Mouse (Mus musculus): ENCODE data around the gene Nckap5. TPM values are rescaled to one million over a fixed set of nuclear protein-coding genes. Genes with fewer than 3 reads are reported as not detected.

Gene Nckap5
- polyA plus RNA-seq, 1 experiment from 2014 or later: 12.3 TPM

DNA sequence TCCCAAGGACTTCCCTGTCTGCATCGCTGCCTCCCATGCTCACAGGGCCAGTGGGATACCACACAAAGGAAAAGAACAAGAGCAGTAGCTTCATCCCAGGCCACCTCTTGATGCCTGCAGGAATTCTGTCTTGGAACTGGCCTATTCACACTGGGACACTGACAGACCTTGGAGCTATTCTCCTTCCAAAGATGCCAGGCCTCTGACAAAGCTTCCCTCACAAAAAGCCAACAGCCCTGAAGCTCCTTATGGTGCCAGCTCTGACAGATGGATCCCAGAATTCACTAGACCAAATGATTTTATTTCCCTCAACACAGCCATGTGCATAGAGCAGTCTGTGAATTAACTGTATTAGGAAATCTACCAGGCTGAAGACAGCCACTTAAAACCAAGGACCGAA, 143.9 kb downstream of the Nckap5 start:
- Histone ChIP-seq H3K4me3 (ENCODE audit: low read depth, low read length) (no peak overlapping the region), H3K9ac (ENCODE audit: low read depth, low read length) (no peak overlapping the region), H3K27ac (ENCODE audit: low read depth, low read length) (no peak overlapping the region), H3K27me3 (replicated peaks; ENCODE audit: control insufficient read depth, insufficient read depth, low read length) (no peaks in the 10 kb centered on the region), H3K4me2 (replicated peaks; ENCODE audit: low read depth) (no peak overlapping the region), H3K4me1 (replicated peaks; ENCODE audit: control insufficient read depth, insufficient read depth, low read length) (no peaks in the 10 kb centered on the region), H3K36me3 (ENCODE audit: control insufficient read depth, insufficient read depth) (no peaks in the 10 kb centered on the region), H3K9me3 (ENCODE audit: control insufficient read depth) (no peaks in the 10 kb centered on the region)
- no peak for TF ChIP-seq CTCF (IDR thresholded peaks at IDR 0.05; ENCODE audit: low read depth)
- ATAC-seq: no peak
- 92% methylated on average over 2 of the region's 2 CpGs for WGBS

GRCm38 (mm10) chr1:126683621-126684445, 146.8 kb downstream of the Nckap5 start:
- no peak for TF ChIP-seq CTCF (IDR thresholded peaks at IDR 0.05; ENCODE audit: low read depth)
- Histone ChIP-seq H3K4me2 (replicated peaks; ENCODE audit: low read depth) (peak overlapping the region; percentile 6; the same call in 1 of the 2 replicates), H3K27ac (ENCODE audit: low read depth, low read length) (no peak overlapping the region), H3K9ac (ENCODE audit: low read depth, low read length) (no peak overlapping the region), H3K4me3 (ENCODE audit: low read depth, low read length) (no peak overlapping the region), H3K36me3 (ENCODE audit: control insufficient read depth, insufficient read depth) (no peaks in the 10 kb centered on the region), H3K9me3 (ENCODE audit: control insufficient read depth) (no peaks in the 10 kb centered on the region), H3K27me3 (replicated peaks; ENCODE audit: control insufficient read depth, insufficient read depth, low read length) (no peaks in the 10 kb centered on the region), H3K4me1 (replicated peaks; ENCODE audit: control insufficient read depth, insufficient read depth, low read length) (0 out of 2 replicates have a peak, but pooled peaks cover 5% of the 10 kb centered on the region)
- ATAC-seq: 0 out of 2 replicates have a peak, but pooled peaks have one; percentile 6
- 33% methylated on average over 11 of the region's 11 CpGs for WGBS

- no peak overlapping the region for H3K27ac ChIP-seq (ENCODE audit: low read depth, low read length)
These were observed 148.8 kb downstream of the Nckap5 start for GRCm38 (mm10) chr1:126681773-126682172.

GRCm38 (mm10) chr1:126679348-126679747, 151.3 kb downstream of the Nckap5 start:
- ATAC-seq: no peak
- WGBS: 67% methylated on average over 1 of the region's 1 CpGs
- no peaks in the 10 kb centered on the region for H3K36me3 ChIP-seq (ENCODE audit: control insufficient read depth, insufficient read depth)
- 0 out of 2 replicates have a peak, but pooled peaks cover 9% of the 10 kb centered on the region for H3K4me1 ChIP-seq (replicated peaks; ENCODE audit: control insufficient read depth, insufficient read depth, low read length)
- H3K9me3 ChIP-seq (ENCODE audit: control insufficient read depth): no peaks in the 10 kb centered on the region
- H3K4me3 ChIP-seq (ENCODE audit: low read depth, low read length): no peak overlapping the region
- no peaks in the 10 kb centered on the region for H3K27me3 ChIP-seq (replicated peaks; ENCODE audit: control insufficient read depth, insufficient read depth, low read length)
- H3K9ac ChIP-seq (ENCODE audit: low read depth, low read length): no peak overlapping the region
- no peak overlapping the region for H3K4me2 ChIP-seq (replicated peaks; ENCODE audit: low read depth)
- no peak for TF ChIP-seq CTCF (IDR thresholded peaks at IDR 0.05; ENCODE audit: low read depth)
- H3K27ac ChIP-seq (ENCODE audit: low read depth, low read length): no peak overlapping the region

More at GRCm38 (mm10) chr1:126681773-126682172, 148.8 kb downstream of the Nckap5 start:
- Histone ChIP-seq H3K9me3 (ENCODE audit: control insufficient read depth) (no peaks in the 10 kb centered on the region), H3K4me1 (replicated peaks; ENCODE audit: control insufficient read depth, insufficient read depth, low read length) (0 out of 2 replicates have a peak, but pooled peaks cover 5% of the 10 kb centered on the region), H3K36me3 (ENCODE audit: control insufficient read depth, insufficient read depth) (no peaks in the 10 kb centered on the region), H3K27me3 (replicated peaks; ENCODE audit: control insufficient read depth, insufficient read depth, low read length) (no peaks in the 10 kb centered on the region), H3K4me2 (replicated peaks; ENCODE audit: low read depth) (no peak overlapping the region), H3K4me3 (ENCODE audit: low read depth, low read length) (no peak overlapping the region), H3K9ac (ENCODE audit: low read depth, low read length) (no peak overlapping the region)
- WGBS: 55% methylated on average over 8 of the region's 8 CpGs
- ATAC-seq: no peak
- no peak for TF ChIP-seq CTCF (IDR thresholded peaks at IDR 0.05; ENCODE audit: low read depth)

- no peaks in the 10 kb centered on the region for H3K27me3 ChIP-seq (replicated peaks; ENCODE audit: control insufficient read depth, insufficient read depth, low read length)
- WGBS: 9% methylated on average over 4 of the region's 4 CpGs
- H3K27ac ChIP-seq (ENCODE audit: low read depth, low read length): peak overlapping the region; percentile 78
- H3K9ac ChIP-seq (ENCODE audit: low read depth, low read length): no peak overlapping the region
- peak; percentile 58 for ATAC-seq
- no peaks in the 10 kb centered on the region for H3K9me3 ChIP-seq (ENCODE audit: control insufficient read depth)
- no peak overlapping the region for H3K4me3 ChIP-seq (ENCODE audit: low read depth, low read length)
- H3K4me2 ChIP-seq (replicated peaks; ENCODE audit: low read depth): peak overlapping the region; percentile 32
- 0 out of 2 replicates have a peak, but pooled peaks cover 9% of the 10 kb centered on the region for H3K4me1 ChIP-seq (replicated peaks; ENCODE audit: control insufficient read depth, insufficient read depth, low read length)
- no peaks in the 10 kb centered on the region for H3K36me3 ChIP-seq (ENCODE audit: control insufficient read depth, insufficient read depth)
- no peak for TF ChIP-seq CTCF (IDR thresholded peaks at IDR 0.05; ENCODE audit: low read depth)
These were observed 153.3 kb downstream of the Nckap5 start for GRCm38 (mm10) chr1:126677280-126677679.

DNA sequence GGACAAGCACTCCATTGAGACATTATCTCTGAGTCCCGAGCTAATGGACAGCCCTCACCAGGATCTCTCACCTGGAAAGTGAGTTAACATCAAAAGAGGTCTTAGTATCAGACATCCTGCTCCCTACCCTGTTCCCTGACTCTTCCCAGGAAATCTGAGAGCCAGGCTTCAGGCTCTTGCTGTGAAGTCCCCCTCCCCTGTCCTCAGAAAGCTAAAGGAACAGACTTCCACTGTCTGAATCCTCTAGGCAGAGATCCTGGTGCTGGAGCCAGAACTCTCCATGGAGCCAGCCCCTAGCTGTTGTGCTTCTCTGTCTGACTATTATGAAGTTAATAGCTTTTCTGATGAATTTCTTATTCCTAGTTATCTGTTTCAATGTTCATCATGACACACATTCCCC, 153.8 kb downstream of the Nckap5 start:
- H3K9me3 ChIP-seq (ENCODE audit: control insufficient read depth): no peaks in the 10 kb centered on the region
- H3K4me1 ChIP-seq (replicated peaks; ENCODE audit: control insufficient read depth, insufficient read depth, low read length): 0 out of 2 replicates have a peak, but pooled peaks cover 9% of the 10 kb centered on the region
- WGBS: 8% methylated on average over 1 of the region's 1 CpGs
- no peak overlapping the region for H3K9ac ChIP-seq (ENCODE audit: low read depth, low read length)
- no peak for ATAC-seq
- no peaks in the 10 kb centered on the region for H3K36me3 ChIP-seq (ENCODE audit: control insufficient read depth, insufficient read depth)
- peak overlapping the region; percentile 38 for H3K4me2 ChIP-seq (replicated peaks; ENCODE audit: low read depth)
- H3K4me3 ChIP-seq (ENCODE audit: low read depth, low read length): no peak overlapping the region
- TF ChIP-seq CTCF (IDR thresholded peaks at IDR 0.05; ENCODE audit: low read depth): no peak
- H3K27me3 ChIP-seq (replicated peaks; ENCODE audit: control insufficient read depth, insufficient read depth, low read length): no peaks in the 10 kb centered on the region
- peak overlapping the region; percentile 78 for H3K27ac ChIP-seq (ENCODE audit: low read depth, low read length)
